Mouse (Mus musculus): Measurements from ENCODE around the gene Pth2. TPM values are rescaled to one million over a fixed set of nuclear protein-coding genes. Genes with fewer than 3 reads are reported as not detected.

The Pth2 gene
- polyA plus RNA-seq, 1 experiment, result not detected

DNA sequence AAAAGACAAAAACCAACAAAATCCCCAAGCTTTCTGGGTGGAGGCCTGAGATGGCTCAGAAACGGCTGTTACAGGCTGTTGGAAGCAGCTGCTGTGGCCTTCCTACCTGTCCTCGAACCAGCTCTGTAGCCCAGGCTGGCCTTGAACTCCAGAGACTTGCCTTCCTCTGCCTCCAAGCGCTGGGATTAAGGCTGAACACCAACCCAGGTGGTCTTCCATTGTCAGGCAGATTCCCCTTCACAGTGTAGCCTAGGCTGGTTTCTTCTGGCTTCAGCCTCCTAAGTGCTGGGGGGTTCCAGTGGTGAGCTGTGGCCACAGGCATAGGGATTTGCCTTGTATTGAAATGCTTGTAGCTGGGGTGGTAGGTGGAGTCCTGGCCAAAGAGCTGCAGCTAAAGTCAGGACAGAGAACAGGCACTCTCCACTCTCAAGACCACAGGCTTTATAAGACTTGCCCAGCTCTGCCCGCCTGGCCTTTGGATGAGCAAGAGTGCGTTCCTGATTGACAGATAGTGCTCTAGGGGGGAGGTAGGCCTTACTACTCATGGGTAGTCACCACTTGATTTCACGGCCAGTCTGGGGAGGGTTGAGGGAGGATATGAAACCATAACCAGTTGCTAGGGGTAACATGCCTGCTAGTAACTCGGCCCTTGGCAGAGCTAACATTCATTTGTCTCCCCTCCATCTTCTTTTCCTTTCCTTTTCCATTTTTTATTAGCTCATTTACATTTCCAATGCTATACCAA is 48.8 kb downstream of the Pth2 start:
- no peak for TF ChIP-seq GATA1 (IDR thresholded peaks at IDR 0.05; ENCODE audit: low read length)

DNA sequence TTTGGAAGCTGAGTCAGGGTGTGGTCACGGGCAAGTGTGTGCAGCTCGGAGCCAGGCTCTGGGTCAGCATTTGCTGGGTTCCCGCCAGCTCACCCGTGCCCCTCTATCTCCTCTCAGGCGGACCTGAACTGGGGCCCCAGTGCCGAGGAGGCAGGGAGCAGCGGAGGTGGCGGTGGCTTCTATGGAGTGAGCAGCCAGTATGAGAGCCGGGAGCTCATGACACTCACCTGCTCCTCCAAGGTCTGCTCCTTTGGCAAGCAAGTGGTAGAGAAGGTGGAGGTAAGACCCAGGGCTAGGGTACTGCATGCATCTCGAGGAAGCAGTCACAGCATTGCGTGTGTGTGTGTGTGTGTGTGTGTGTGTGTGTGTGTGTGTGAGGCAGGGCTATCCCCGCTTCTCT is 50.4 kb downstream of the Pth2 start:
- TF ChIP-seq GATA1 (IDR thresholded peaks at IDR 0.05; ENCODE audit: low read length), result no peak

Other genes starting within 250 kb of the Pth2 start
- gene Tsks, start 237.8 kb upstream of the Pth2 start, polyA plus RNA-seq (2012), result 0.16 TPM in 1 of 2 replicates, not detected in the other
- 1.2 and 1.9 TPM in 2 replicates for gene Cpt1c, start 206.1 kb upstream of the Pth2 start, polyA plus RNA-seq (2012)
- gene Prmt1, start 194.4 kb upstream of the Pth2 start, polyA plus RNA-seq (2012), result 142 and 234 TPM in 2 replicates
- 110 and 153 TPM in 2 replicates for gene Irf3, start 183.3 kb upstream of the Pth2 start, polyA plus RNA-seq (2012)
- gene Bcl2l12, start 182.3 kb upstream of the Pth2 start, polyA plus RNA-seq (2012), result 195 and 211 TPM in 2 replicates
- gene Scaf1, start 164.6 kb upstream of the Pth2 start, polyA plus RNA-seq (2012), result 347 and 406 TPM in 2 replicates
- 7.8 and 9.1 TPM in 2 replicates for gene Rras, start 163.0 kb upstream of the Pth2 start, polyA plus RNA-seq (2012)
- 123 and 149 TPM in 2 replicates for gene Prr12, start 128.1 kb upstream of the Pth2 start, polyA plus RNA-seq (2012)
- gene Nosip, start 118.6 kb upstream of the Pth2 start, polyA plus RNA-seq (2012), result 160 and 205 TPM in 2 replicates
- gene Prrg2, start 118.3 kb upstream of the Pth2 start, polyA plus RNA-seq (2012), result 28.0 and 34.7 TPM in 2 replicates
- 1.2 and 1.8 TPM in 2 replicates for gene Rcn3, start 88.8 kb upstream of the Pth2 start, polyA plus RNA-seq (2012)
- 0.04 TPM in 1 of 2 replicates, not detected in the other for gene Fcgrt, start 77.1 kb upstream of the Pth2 start, polyA plus RNA-seq (2012)
- 236 and 428 TPM in 2 replicates for gene Rps11, start 56.6 kb upstream of the Pth2 start, polyA plus RNA-seq (2012)
- gene Rpl13a, start 52.2 kb upstream of the Pth2 start, polyA plus RNA-seq (2012), result 9,046 and 9,149 TPM in 2 replicates
- gene Gm45713, start 44.8 kb upstream of the Pth2 start, polyA plus RNA-seq (2012), result 1.5 and 3.9 TPM in 2 replicates
- 47.6 and 56.0 TPM in 2 replicates for gene Flt3l, start 44.6 kb upstream of the Pth2 start, polyA plus RNA-seq (2012)
- gene Pih1d1, start 26.7 kb upstream of the Pth2 start, polyA plus RNA-seq (2012), result 93.6 and 96.2 TPM in 2 replicates
- gene Aldh16a1, start 26.4 kb upstream of the Pth2 start, polyA plus RNA-seq (2012), result 150 and 154 TPM in 2 replicates
- 0.06 and 0.09 TPM in 2 replicates for gene Slc17a7, start 17.0 kb upstream of the Pth2 start, polyA plus RNA-seq (2012)
- not detected in 2 replicates for gene Gfy, start 1.4 kb upstream of the Pth2 start, polyA plus RNA-seq (2012)
- gene Ccdc155, start 23.9 kb downstream of the Pth2 start, polyA plus RNA-seq (2012), result not detected in 2 replicates
- gene Dkkl1, start 31.2 kb downstream of the Pth2 start, polyA plus RNA-seq (2012), result 0.13 TPM in 1 of 2 replicates, not detected in the other
- not detected in 2 replicates for gene Tead2, start 34.8 kb downstream of the Pth2 start, polyA plus RNA-seq (2012)
- 96.2 and 133 TPM in 2 replicates for gene Cd37, start 58.1 kb downstream of the Pth2 start, polyA plus RNA-seq (2012)
- not detected in 2 replicates for gene Slc6a16, start 60.1 kb downstream of the Pth2 start, polyA plus RNA-seq (2012)
- not detected in 2 replicates for gene Slc6a21, start 96.5 kb downstream of the Pth2 start, polyA plus RNA-seq (2012)
- 0.13 and 0.19 TPM in 2 replicates for gene Trpm4, start 152.8 kb downstream of the Pth2 start, polyA plus RNA-seq (2012)
- not detected in 2 replicates for gene Hrc, start 154.3 kb downstream of the Pth2 start, polyA plus RNA-seq (2012)
- 5.9 and 6.4 TPM in 2 replicates for gene Ppfia3, start 186.0 kb downstream of the Pth2 start, polyA plus RNA-seq (2012)
- 3.0 and 3.6 TPM in 2 replicates for gene Lin7b, start 189.6 kb downstream of the Pth2 start, polyA plus RNA-seq (2012)
- 1,207 and 1,386 TPM in 2 replicates for gene Snrnp70, start 214.7 kb downstream of the Pth2 start, polyA plus RNA-seq (2012)
- not detected in 2 replicates for gene Kcna7, start 224.7 kb downstream of the Pth2 start, polyA plus RNA-seq (2012)
- 0.03 and 0.04 TPM in 2 replicates for gene Ntf5, start 232.7 kb downstream of the Pth2 start, polyA plus RNA-seq (2012)
- gene Lhb, start 239.8 kb downstream of the Pth2 start, polyA plus RNA-seq (2012), result not detected in 2 replicates